Mouse (Mus musculus): ENCODE data around the gene Tmem89. TPM values are rescaled to one million over a fixed set of nuclear protein-coding genes. Genes with fewer than 3 reads are reported as not detected.

Gene Tmem89
- polyA plus RNA-seq, 1 experiment from 2014 or later: not detected

DNA sequence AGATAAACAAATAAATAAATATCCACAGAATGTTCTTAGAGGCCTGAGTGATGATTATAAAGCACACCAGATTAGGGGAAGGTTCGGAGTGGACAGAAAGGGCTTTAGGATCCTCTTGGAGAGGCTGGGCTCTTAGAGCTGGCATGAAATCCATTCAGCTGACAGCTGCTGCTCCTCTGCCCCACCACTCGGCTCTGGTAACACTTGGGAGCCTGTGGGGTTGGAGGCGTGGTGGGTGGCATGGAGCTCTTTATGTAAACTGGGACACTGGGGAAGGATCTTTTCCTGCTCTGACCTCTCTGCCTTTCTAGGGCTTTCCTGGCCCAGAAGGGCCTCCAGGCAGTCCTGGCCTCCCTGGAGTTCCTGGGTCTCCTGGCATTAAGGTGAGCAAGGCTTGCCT, 49.2 kb downstream of the Tmem89 start:
- ATAC-seq (replicated peaks; ENCODE audit: insufficient number of reproducible peaks, low FRiP score, low TSS enrichment, low read depth) (no peak), DNase-seq (ENCODE audit: low spot score) (no peak)
- Histone ChIP-seq H3K27ac (replicated peaks; ENCODE audit: low read depth, low read length) (no peak overlapping the region), H3K9ac (replicated peaks; ENCODE audit: low read length) (no peak overlapping the region), H3K9me3 (replicated peaks; ENCODE audit: control insufficient read depth, low read length) (no peaks in the 10 kb centered on the region), H3K27me3 (ENCODE audit: control insufficient read depth, insufficient read depth, low read length) (no peaks in the 10 kb centered on the region), H3K36me3 (replicated peaks; ENCODE audit: control insufficient read depth, insufficient read depth, low read depth, low read length) (no peaks in the 10 kb centered on the region), H3K4me3 (ENCODE audit: low read depth, low read length) (no peak overlapping the region), H3K4me2 (ENCODE audit: low read depth, low read length) (no peak overlapping the region), H3K4me1 (ENCODE audit: control insufficient read depth, insufficient read depth, low read length) (no peaks in the 10 kb centered on the region)
- WGBS: 77% methylated on average over 3 of the region's 3 CpGs

- Histone ChIP-seq H3K36me3 (replicated peaks; ENCODE audit: control insufficient read depth, insufficient read depth, low read depth, low read length) (no peaks in the 10 kb centered on the region), H3K27me3 (ENCODE audit: control insufficient read depth, insufficient read depth, low read length) (no peaks in the 10 kb centered on the region), H3K4me2 (ENCODE audit: low read depth, low read length) (no peak overlapping the region; the same call in 1 of the 2 replicates), H3K27ac (replicated peaks; ENCODE audit: low read depth, low read length) (no peak overlapping the region), H3K4me3 (ENCODE audit: low read depth, low read length) (no peak overlapping the region), H3K9ac (replicated peaks; ENCODE audit: low read length) (no peak overlapping the region), H3K9me3 (replicated peaks; ENCODE audit: control insufficient read depth, low read length) (no peaks in the 10 kb centered on the region), H3K4me1 (ENCODE audit: control insufficient read depth, insufficient read depth, low read length) (no peaks in the 10 kb centered on the region)
- DNase-seq (ENCODE audit: low spot score) (no peak), ATAC-seq (replicated peaks; ENCODE audit: insufficient number of reproducible peaks, low FRiP score, low TSS enrichment, low read depth) (no peak)
- WGBS: 75% methylated on average over 6 of the region's 6 CpGs
Observed at GRCm38 (mm10) chr9:108964338-108964737, 49.9 kb downstream of the Tmem89 start.

Other genes starting within 250 kb of the Tmem89 start
- 36.2 and 37.9 TPM in 2 replicates for gene Prkar2a, start 225.3 kb upstream of the Tmem89 start, polyA plus RNA-seq (2014; fragmentation: Nextera tagmentation; extraction: Ambion mirVana)
- gene Ip6k2, start 130.8 kb upstream of the Tmem89 start, polyA plus RNA-seq (2014; fragmentation: Nextera tagmentation; extraction: Ambion mirVana): 113 and 118 TPM in 2 replicates
- gene Nckipsd, start 106.3 kb upstream of the Tmem89 start, polyA plus RNA-seq (2014; fragmentation: Nextera tagmentation; extraction: Ambion mirVana): 9.1 and 12.1 TPM in 2 replicates
- 1.0 and 1.2 TPM in 2 replicates for gene Celsr3, start 88.3 kb upstream of the Tmem89 start, polyA plus RNA-seq (2014; fragmentation: Nextera tagmentation; extraction: Ambion mirVana)
- gene Slc26a6, start 61.3 kb upstream of the Tmem89 start, polyA plus RNA-seq (2014; fragmentation: Nextera tagmentation; extraction: Ambion mirVana): 14.5 and 15.5 TPM in 2 replicates
- gene Uqcrc1, start 22.0 kb downstream of the Tmem89 start, polyA plus RNA-seq (2014; fragmentation: Nextera tagmentation; extraction: Ambion mirVana): 412 and 422 TPM in 2 replicates
- 1.1 and 2.4 TPM in 2 replicates for gene Col7a1, start 39.0 kb downstream of the Tmem89 start, polyA plus RNA-seq (2014; fragmentation: Nextera tagmentation; extraction: Ambion mirVana)
- gene Ucn2, start 71.4 kb downstream of the Tmem89 start, polyA plus RNA-seq (2014; fragmentation: Nextera tagmentation; extraction: Ambion mirVana): 0.25 TPM in 1 of 2 replicates, not detected in the other
- gene Pfkfb4, start 77.2 kb downstream of the Tmem89 start, polyA plus RNA-seq (2014; fragmentation: Nextera tagmentation; extraction: Ambion mirVana): 7.8 TPM in 2 replicates
- 33.2 and 37.0 TPM in 2 replicates for gene Shisa5, start 123.9 kb downstream of the Tmem89 start, polyA plus RNA-seq (2014; fragmentation: Nextera tagmentation; extraction: Ambion mirVana)
- gene Trex1, start 145.1 kb downstream of the Tmem89 start, polyA plus RNA-seq (2014; fragmentation: Nextera tagmentation; extraction: Ambion mirVana): 4.5 and 7.8 TPM in 2 replicates
- 26.3 and 27.2 TPM in 2 replicates for gene Atrip, start 159.5 kb downstream of the Tmem89 start, polyA plus RNA-seq (2014; fragmentation: Nextera tagmentation; extraction: Ambion mirVana)
- gene Ccdc51, start 167.9 kb downstream of the Tmem89 start, polyA plus RNA-seq (2014; fragmentation: Nextera tagmentation; extraction: Ambion mirVana): 13.3 and 15.3 TPM in 2 replicates
- 880 and 898 TPM in 2 replicates for gene Tma7, start 168.0 kb downstream of the Tmem89 start, polyA plus RNA-seq (2014; fragmentation: Nextera tagmentation; extraction: Ambion mirVana)
- 9.6 and 10.1 TPM in 2 replicates for gene Plxnb1, start 180.8 kb downstream of the Tmem89 start, polyA plus RNA-seq (2014; fragmentation: Nextera tagmentation; extraction: Ambion mirVana)
- gene Fbxw21, start 247.4 kb downstream of the Tmem89 start, polyA plus RNA-seq (2014; fragmentation: Nextera tagmentation; extraction: Ambion mirVana): not detected in 2 replicates